Mouse (Mus musculus) forelimb bud, embryonic 11.5 days (tissue): Measurements from ENCODE around the gene Zdhhc4.

Experiments
- DNase-seq: peaks from one replicate; pipeline ENCODE4 v3.0.0-alpha.2; 2012; ENCODE audit warnings: low read depth, low spot score

Zdhhc4 gene

GRCm38 (mm10) chr5:143279247-143279646 is 49.8 kb downstream of the Zdhhc4 start:
- no peak for DNase-seq

- DNase-seq = no peak
Observed at GRCm38 (mm10) chr5:143275761-143276160, 53.3 kb downstream of the Zdhhc4 start.

DNA sequence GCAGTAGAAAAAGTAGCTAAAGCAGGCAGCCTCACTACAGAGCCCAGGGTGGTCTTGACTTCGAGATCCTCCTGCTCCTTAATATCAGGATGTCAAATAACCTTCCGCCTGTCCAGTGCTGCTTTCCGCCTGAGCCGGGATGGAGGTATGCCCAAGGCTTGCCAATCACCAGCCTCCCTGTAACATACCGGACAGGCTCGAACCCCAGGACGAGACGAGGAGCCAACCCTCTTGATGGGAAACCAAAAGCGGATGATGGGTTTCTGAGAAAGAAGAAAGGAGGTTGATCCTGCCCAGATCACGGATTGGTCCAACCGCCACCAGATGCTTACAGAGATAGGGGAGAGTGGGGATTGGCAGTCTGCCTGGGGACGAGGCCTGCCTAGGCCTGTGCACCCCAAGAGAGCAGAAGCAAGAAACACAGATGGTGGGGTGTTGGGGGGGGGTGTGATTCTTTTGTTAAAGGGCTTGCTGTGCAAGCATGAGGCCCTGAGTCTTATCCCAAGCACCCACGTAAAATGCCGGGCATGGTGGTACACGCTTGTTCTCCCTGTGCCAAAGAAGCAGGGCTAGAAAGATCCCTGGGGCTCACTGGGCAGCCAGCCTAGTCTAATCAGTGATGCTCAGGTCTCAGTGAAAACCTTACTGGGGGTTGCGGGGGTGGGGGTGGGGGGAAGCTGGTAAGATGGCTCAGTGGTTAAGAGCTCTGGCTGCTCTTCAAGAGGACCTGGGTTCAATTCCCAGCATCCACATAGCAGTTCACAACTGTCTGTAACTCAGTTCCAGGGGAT is 56.3 kb downstream of the Zdhhc4 start:
- DNase-seq = no peak

DNA sequence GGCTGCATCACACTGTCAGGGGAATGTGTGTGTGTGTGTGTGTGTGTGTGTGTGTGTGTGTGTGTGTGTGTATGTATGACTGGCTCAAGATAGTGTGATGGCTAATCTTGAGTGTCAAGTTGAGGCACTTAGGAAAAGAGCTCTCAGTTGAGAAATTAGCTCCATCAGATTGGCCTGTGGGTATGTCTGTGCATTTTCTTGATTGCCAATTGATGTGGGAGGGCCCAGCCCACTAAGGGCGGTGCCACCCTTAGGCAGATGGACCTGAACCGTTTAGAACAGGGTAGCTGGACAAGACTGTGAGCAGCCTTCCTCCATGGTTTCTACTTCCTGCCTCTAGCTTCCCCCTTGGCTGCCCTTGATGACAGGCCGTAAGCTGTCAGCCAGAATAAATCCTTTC is 56.9 kb downstream of the Zdhhc4 start:
- DNase-seq = no peak

DNA sequence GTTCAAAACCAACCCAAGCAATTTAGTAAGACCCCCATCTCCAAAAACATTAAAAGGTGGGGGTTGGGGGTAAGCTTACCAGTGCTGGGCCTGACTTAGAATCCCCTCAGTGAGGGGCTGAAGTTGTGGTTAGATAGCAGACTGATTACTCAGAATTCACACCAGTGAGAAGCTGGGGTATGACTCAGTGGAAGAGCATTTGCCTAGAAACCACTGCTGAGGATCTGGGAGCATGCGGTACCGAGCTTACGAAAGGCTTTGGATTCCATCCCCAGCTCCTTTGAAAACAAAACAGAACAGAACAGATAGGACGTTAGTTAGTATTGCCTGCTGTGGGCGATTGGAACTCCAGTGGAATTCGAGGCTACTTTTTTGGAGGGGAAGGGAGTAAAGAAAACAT is 57.4 kb downstream of the Zdhhc4 start:
- DNase-seq = no peak

DNA sequence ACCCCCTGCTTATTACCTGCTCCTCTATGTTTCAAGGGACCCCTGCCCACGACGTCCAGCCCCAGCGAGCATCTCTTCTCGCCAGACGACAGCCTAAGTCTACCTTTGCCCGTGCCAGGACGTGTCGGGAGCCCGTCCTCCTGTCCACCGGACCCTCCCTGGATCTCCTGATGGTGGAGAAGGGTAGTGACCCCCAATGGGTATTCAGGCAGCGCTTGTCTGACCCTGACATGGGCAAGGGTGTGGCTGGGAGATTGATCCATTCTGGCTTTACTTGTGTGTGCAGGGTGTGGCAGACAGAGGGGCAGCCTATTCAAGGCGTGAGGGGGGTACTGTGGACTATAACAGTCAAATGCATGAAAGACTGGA is 58.9 kb downstream of the Zdhhc4 start:
- no peak for DNase-seq

- peak; percentile 34 for DNase-seq
Observed at GRCm38 (mm10) chr5:143269363-143270150, 59.5 kb downstream of the Zdhhc4 start, which contains the start of gene Zfp316. Gene Zfp316 (minus strand): TSS chr5:143270022.

DNA sequence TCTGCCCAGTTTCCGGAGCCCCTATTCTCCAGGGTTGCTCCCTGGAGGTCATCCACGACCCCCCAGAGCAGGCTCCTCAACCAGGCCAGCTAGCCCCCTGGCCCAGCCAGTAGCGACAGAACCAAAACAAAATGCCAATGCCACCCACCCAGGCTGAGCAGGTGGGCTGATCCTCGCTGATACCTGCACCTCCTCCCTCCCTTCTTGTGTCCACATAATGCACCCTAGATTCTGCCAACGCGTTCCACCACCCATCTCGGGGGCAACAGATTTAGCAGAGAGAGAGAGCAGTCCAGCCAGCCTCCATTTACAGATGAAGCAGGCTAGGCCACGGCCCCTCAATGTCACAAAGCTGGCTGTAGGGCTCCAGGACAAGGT is 60.1 kb downstream of the Zdhhc4 start:
- DNase-seq = no peak

DNA sequence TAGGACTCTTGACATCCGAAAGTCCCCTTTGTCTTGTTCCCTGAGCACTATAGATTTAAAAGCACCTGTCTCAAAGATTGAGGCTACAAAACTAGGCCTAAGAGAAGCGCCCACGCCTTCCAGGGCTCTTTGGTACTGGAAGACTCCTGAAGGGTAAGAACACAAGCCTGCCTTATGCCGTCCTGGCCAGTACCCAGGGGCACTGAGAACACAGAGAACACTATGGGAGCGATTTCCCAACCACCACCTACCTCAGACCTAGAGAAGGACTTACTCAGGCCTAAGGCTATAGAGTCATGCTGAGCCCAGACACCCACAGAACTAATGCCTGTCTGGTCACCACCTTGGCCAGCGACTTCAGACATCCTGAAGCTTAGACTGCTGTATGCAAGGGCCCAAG is 62.3 kb downstream of the Zdhhc4 start:
- no peak for DNase-seq
